Mouse (Mus musculus) lung, postnatal 36 days (tissue): ENCODE data around the gene Dlgap1.
A peak's percentile ranks its signal among the peaks of the same experiment; 100 is the strongest.

ENCODE experiments used
- DNase-seq: peaks from one replicate; pipeline ENCODE4 v3.0.0; 2022; ENCODE audit warnings: mixed read lengths

The Dlgap1 gene

GRCm38 (mm10) chr17:70633181-70633944, 664.5 kb downstream of the Dlgap1 start:
- peak; percentile 69 for DNase-seq

GRCm38 (mm10) chr17:70643211-70643610, 674.3 kb downstream of the Dlgap1 start:
- DNase-seq = no peak

- no peak for DNase-seq
Observed at GRCm38 (mm10) chr17:70646641-70647040, 677.8 kb downstream of the Dlgap1 start.

- no peak for DNase-seq
Observed at GRCm38 (mm10) chr17:70661382-70661781, 692.5 kb downstream of the Dlgap1 start.

GRCm38 (mm10) chr17:70663992-70664391, 695.1 kb downstream of the Dlgap1 start:
- peak; percentile 1 for DNase-seq

GRCm38 (mm10) chr17:70664484-70665040, 695.7 kb downstream of the Dlgap1 start:
- no peak for DNase-seq

- DNase-seq = no peak
Observed at GRCm38 (mm10) chr17:70673985-70674384, 705.1 kb downstream of the Dlgap1 start.

GRCm38 (mm10) chr17:70676522-70676921, 707.6 kb downstream of the Dlgap1 start:
- no peak for DNase-seq

- peak; percentile 77 for DNase-seq
Observed at GRCm38 (mm10) chr17:70683561-70684167, 714.8 kb downstream of the Dlgap1 start.

- no peak for DNase-seq
Observed at GRCm38 (mm10) chr17:70690174-70690573, 721.3 kb downstream of the Dlgap1 start.

GRCm38 (mm10) chr17:70690598-70690997, 721.7 kb downstream of the Dlgap1 start:
- no peak for DNase-seq

- DNase-seq = peak; percentile 86
Observed at GRCm38 (mm10) chr17:70706976-70707818, 738.3 kb downstream of the Dlgap1 start.

- no peak for DNase-seq
Observed at GRCm38 (mm10) chr17:70707819-70708140, 738.9 kb downstream of the Dlgap1 start.

- no peak for DNase-seq
Observed at GRCm38 (mm10) chr17:70709545-70709944, 740.7 kb downstream of the Dlgap1 start.

GRCm38 (mm10) chr17:70713470-70713869, 744.6 kb downstream of the Dlgap1 start:
- DNase-seq = no peak

- DNase-seq = no peak
Observed at GRCm38 (mm10) chr17:70719684-70720324, 750.9 kb downstream of the Dlgap1 start.

- DNase-seq = peak; percentile 18
Observed at GRCm38 (mm10) chr17:70720766-70721165, 751.9 kb downstream of the Dlgap1 start.

GRCm38 (mm10) chr17:70722146-70722545, 753.3 kb downstream of the Dlgap1 start:
- no peak for DNase-seq

GRCm38 (mm10) chr17:70728719-70729281, 759.9 kb downstream of the Dlgap1 start:
- DNase-seq = peak; percentile 88

- no peak for DNase-seq
Observed at GRCm38 (mm10) chr17:70734728-70735127, 765.9 kb downstream of the Dlgap1 start.

- DNase-seq = no peak
Observed at GRCm38 (mm10) chr17:70735396-70735795, 766.5 kb downstream of the Dlgap1 start.

GRCm38 (mm10) chr17:70737424-70737823, 768.6 kb downstream of the Dlgap1 start:
- DNase-seq = peak; percentile 89
